ENCODE assay signal across 29 mouse cellular contexts in the genomic region with DNA sequence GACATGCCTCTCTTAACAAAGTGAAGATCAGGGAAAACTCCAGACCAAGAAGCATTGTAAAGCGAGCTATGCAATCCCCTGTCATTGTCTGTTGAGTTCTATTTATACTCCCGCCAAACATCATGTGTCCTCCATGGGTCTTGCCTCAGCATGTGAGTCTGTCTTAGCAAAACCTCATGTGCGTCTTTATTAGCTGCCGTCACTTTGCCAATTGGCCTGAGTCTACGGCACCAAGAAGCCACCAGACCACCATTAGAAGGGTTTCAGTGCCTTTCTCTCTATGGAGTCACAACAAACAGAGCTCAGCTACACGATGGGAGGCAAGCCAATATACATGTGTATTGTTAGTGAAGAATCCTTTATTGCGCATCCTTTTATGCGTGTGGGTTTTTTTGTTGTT.
"Had no signal": no experiment of that assay in that cellular context is flagged by ENCODE, and none has a peak within 500 bp of the region (broad histone marks: within the 10 kb centered on the region; RNA-seq: fewer than 3 reads in every experiment).

No protein-coding gene starts in this region.

- H3K27me3 ChIP-seq: heart, embryonic 12.5 days; heart, embryonic 13.5 days; heart, embryonic 15.5 days; hindbrain, embryonic 12.5 days; hindbrain, embryonic 13.5 days; hindbrain, embryonic 15.5 days; intestine, embryonic 15.5 days; kidney, embryonic 15.5 days had no signal

- H3K4me1 ChIP-seq: heart, embryonic 12.5 days; heart, embryonic 13.5 days; heart, embryonic 15.5 days; hindbrain, embryonic 10.5 days; hindbrain, embryonic 12.5 days; hindbrain, embryonic 13.5 days; hindbrain, embryonic 15.5 days; intestine, embryonic 15.5 days; kidney, embryonic 15.5 days had no signal

- H3K27ac ChIP-seq: heart, embryonic 13.5 days; heart, embryonic 15.5 days; hindbrain, embryonic 10.5 days; hindbrain, embryonic 12.5 days; hindbrain, embryonic 13.5 days; hindbrain, embryonic 14.5 days; hindbrain, embryonic 15.5 days; hindbrain, postnatal 0 days; intestine, embryonic 15.5 days; kidney, embryonic 15.5 days; kidney, postnatal 0 days; layer of hippocampus, adult 2 months had no signal

- DNase-seq: heart, postnatal 10 days; heart, postnatal 14 days; heart, postnatal 36 days; heart, postnatal 4 days; kidney, adult 11 months; kidney, adult 18-20 months; kidney, adult 2 months; kidney, adult 8-10 months; kidney, adult 9 months; kidney, postnatal 10 days; kidney, postnatal 14 days; kidney, postnatal 25 days; kidney, postnatal 36 days; kidney, postnatal 4 days; layer of hippocampus, adult 9-11 months; layer of hippocampus, postnatal 36 days had no signal

- H3K9me3 ChIP-seq: heart, embryonic 15.5 days; hindbrain, embryonic 13.5 days; hindbrain, embryonic 15.5 days; intestine, embryonic 15.5 days had no signal

- H3K36me3 ChIP-seq: heart, embryonic 12.5 days; heart, embryonic 13.5 days; heart, embryonic 15.5 days; hindbrain, embryonic 10.5 days; hindbrain, embryonic 12.5 days; hindbrain, embryonic 13.5 days; hindbrain, embryonic 15.5 days; intestine, embryonic 15.5 days; kidney, embryonic 15.5 days had no signal

- H3K4me3 ChIP-seq: heart, embryonic 12.5 days; heart, embryonic 13.5 days; heart, embryonic 15.5 days; hindbrain, embryonic 10.5 days; hindbrain, embryonic 12.5 days; hindbrain, embryonic 13.5 days; hindbrain, embryonic 15.5 days; intestine, embryonic 15.5 days; kidney, embryonic 15.5 days; layer of hippocampus, adult 2 months had no signal
